Mouse (Mus musculus) ovary, postnatal 36 days (tissue): Measurements from ENCODE around the gene Wrnip1.

Experiments
- DNase-seq: peaks from one replicate; pipeline ENCODE4 v3.0.0; 2022; ENCODE audit warnings: low spot score, mixed read lengths

Wrnip1 gene

GRCm38 (mm10) chr13:32807624-32808023, 5.8 kb downstream of the Wrnip1 start:
- no peak for DNase-seq

DNA sequence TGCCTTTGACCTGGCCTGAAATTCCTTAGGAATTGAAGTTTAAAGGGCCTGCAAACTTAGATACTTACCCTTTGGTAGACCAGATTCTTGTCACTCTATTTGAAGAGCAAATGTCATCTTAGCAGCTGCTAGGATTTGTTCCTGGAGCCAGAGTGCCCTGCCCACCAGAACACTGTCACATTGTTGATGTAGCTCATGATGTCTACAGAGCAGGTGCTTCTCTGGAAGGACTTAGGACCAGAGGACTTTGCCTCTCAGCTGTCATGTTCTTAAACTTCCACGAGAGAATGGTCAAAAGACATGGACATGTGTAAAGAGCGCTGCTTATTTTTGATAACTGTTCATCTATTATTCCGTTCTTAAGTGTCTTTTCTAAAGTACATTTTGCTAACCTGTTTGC, 17.4 kb downstream of the Wrnip1 start:
- DNase-seq, result no peak

DNA sequence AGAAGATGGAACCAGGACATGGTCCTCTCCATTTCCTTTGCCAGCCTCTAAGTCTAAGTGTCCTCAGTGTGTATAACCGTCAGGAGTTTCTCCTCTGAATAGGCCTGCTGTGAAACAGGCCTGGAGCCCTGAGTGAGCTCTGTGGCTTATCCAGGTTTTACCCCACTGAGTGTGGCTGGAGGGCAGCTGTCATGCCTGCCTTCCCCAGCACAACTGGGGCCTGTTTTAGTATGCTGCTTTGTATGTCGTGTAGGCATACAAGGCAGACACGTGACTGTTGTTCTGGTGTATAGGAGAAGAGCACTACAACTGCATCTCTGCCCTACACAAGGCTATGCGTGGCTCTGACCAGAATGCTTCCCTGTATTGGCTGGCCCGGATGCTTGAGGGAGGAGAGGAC, 18.1 kb downstream of the Wrnip1 start:
- DNase-seq, result no peak

DNA sequence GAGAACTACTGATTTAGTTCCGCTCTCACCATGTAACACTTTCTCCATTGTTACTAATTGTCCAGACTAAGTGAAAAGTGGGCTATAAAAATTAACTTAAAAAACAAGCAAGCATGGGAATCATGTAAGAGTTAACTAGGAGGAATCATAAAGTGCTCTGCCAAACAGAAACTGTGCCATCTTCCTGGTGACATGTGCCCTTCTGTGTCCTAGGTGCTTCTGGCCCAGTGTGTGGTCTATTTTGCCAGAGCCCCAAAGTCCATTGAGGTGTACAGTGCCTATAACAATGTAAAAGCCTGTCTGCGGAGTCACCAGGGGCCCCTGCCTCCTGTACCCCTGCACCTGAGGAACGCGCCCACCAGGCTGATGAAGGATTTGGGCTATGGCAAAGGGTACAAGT, 19.8 kb downstream of the Wrnip1 start:
- no peak for DNase-seq

DNA sequence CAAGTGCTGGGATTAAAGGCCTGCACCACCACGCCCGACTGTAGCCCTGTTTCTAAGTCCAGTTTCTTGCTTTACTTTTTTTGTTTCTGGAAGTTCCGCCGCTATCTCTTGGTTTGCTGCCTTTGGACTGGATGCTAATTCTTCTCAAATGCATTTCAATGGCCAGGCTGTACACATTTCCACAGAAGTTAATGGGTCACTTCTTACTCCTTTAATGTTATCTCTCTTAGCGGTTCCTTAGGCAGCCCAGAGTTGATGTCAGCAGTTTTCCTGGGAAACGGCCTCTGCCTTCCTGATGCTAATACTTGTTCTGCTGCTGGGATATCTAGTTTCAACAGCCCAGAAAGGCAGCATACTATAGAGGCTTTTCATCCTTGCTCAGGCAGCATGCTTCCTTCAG, 21.3 kb downstream of the Wrnip1 start:
- DNase-seq, result no peak

DNA sequence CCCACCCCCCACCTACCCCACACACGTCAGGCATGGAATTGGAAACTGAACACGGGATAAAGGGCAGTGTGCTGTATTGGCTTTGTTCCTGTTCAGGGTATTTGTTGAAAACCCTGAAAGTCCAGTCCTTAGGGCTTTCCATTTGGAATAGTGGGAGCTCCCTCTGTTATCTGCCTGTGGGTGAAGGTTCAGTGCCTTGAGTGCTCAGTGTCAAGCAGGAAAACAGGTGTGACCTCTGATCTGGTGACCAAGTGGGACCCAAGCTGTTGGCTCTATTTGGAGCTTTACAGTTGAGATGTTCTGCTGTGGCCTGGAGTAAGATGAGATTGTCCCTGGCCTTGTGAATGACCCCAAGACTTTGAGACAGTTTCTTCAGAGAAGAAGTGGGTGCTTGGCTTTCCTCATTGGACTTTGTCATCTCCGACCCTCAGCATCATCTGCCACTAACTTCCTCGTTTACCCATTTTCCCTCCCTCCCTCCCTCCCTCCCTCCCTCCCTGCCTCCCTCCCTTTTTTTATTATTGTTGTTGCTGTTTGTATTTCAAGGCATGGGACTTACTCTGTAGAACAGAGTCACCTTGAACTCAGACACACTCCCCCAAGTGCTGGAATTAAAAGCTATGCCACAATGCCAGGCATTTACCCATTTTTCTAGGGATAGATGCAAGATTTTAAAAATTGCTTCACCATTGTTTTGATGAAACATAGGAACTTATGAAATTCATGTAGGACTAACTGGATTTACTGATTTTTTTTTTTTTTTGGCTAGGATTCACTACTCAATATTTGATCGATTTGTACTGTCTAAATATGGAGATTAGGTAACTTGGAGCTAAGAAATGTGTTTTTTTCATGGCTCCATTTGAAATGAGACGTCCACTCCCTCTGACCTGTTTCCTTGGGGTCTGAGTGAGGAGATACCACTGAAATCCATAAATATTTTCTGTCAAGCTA, 22.8 kb downstream of the Wrnip1 start:
- DNase-seq, result no peak

DNA sequence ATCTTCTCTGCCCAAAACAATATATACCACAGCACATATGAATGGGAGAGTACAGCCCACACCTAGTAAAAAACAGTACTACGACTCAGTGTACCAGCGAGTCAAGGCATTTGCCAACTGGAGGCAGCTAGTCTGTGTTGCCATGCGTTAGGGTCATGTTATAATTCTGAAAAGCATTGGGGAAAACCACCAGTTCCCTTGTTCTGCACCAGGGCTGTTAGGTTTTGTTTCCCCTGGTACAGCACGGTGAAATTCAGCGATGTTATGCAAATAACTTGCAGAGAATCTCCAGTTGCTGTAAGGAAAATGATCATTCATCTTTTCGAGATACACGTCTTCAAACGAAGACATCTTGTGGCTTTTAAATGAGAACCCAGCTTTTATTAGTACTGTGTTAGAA, 23.7 kb downstream of the Wrnip1 start:
- DNase-seq, result no peak

GRCm38 (mm10) chr13:32827111-32827822, 25.4 kb downstream of the Wrnip1 start:
- DNase-seq, result peak; percentile 28

- DNase-seq, result peak; percentile 62
Measured at GRCm38 (mm10) chr13:32827951-32828350, 26.1 kb downstream of the Wrnip1 start.

DNA sequence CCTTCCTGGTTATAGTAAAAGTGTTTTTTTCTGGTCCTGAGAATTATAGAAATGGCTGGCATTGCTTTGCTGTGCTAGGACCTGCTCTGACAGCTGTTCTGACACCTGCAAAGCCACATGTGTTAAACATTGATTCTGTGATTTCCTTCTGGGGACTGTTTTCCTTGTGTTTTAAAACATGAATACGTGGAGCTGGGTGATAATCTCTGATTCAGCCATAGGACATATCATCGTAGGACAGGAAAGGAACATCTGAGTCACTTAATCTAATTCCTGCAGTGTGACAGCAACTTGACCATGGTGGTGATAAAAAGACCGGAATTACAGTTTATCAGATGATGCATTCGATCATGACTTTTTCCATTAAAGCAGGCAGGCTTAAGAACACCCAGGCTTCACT, 27.0 kb downstream of the Wrnip1 start:
- no peak for DNase-seq

- DNase-seq, result no peak
Measured at GRCm38 (mm10) chr13:32831505-32832273, 29.9 kb downstream of the Wrnip1 start.

- DNase-seq, result no peak
Measured at GRCm38 (mm10) chr13:32832776-32833175, 30.9 kb downstream of the Wrnip1 start.

GRCm38 (mm10) chr13:32833237-32833636, 31.4 kb downstream of the Wrnip1 start:
- DNase-seq, result no peak

DNA sequence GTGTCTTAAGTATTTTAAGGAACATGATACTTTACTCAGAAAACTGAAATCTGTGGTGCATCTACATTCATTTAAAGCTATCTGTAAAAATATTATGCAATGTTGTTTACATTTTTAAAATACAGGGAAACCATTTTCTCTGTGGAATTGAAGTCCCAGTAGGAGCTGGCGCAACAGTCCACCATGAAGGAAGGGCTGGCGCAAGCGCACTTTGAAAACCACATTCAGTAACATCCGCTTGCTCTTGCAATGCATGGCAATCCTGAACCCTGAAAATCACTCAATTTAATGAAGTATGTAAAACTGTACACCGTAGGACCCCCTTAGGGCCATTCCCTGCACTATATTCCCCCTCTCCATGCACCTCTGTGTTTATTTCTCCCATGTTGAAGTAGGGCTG, 32.7 kb downstream of the Wrnip1 start:
- DNase-seq, result no peak

GRCm38 (mm10) chr13:32839314-32839713, 37.5 kb downstream of the Wrnip1 start:
- no peak for DNase-seq

DNA sequence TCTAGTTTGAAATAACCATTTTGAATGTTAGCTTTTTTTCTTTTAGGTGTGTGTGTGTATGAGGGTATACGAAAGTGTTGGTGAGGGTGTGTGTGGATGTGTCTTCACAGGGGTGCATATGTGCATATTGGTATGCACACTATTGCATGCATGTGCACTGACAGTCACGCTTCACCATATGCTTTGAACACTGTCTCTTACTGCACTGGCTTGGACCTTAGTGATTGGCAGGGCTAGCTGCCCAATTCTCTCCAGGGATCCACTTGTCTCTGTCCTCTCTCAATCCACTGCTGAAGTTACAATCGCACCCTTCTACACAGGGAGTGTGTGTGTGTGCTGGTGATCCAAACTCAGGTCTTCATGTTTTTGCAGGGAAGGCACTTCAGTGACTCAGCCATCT, 39.5 kb downstream of the Wrnip1 start:
- DNase-seq, result no peak

- no peak for DNase-seq
Measured at GRCm38 (mm10) chr13:32846221-32846620, 44.4 kb downstream of the Wrnip1 start.

- no peak for DNase-seq
Measured at GRCm38 (mm10) chr13:32849092-32849491, 47.3 kb downstream of the Wrnip1 start.

GRCm38 (mm10) chr13:32849531-32850123, 47.8 kb downstream of the Wrnip1 start:
- no peak for DNase-seq

DNA sequence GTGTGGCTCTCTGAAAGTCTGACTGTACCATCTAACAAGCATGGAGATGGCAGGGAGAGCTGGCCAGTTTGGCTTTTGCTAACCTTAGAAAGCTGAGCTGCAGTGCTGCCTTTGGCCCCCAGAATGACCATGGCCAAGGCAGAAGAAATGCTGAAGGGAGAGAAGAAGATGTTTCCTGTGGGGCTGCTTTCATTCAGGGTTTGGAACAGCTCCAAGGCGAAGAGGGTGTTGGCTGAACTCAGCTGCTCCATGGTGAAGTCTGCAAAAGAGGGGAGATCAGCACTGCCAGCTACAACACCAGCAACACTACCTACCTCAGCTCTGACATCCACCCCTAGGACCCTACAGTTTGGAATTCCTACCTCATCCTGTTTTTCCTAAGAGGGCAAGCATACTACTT, 48.3 kb downstream of the Wrnip1 start:
- no peak for DNase-seq

- peak; percentile 78 for DNase-seq
Measured at GRCm38 (mm10) chr13:32850668-32851404, 49.0 kb downstream of the Wrnip1 start, which contains the start of gene Serpinb1a. Gene Serpinb1a, minus strand, starts transcription at chr13:32851185.
